Mouse (Mus musculus): ENCODE measurements around the gene Dock9.

GRCm38 (mm10) chr14:121779620-121780019 is 18.0 kb downstream of the Dock9 start:
- no peak for TF ChIP-seq CTCF (IDR thresholded peaks at IDR 0.05; ENCODE audit: control insufficient read depth, insufficient read depth, insufficient read length)
- TF ChIP-seq USF1 (IDR thresholded peaks at IDR 0.05; ENCODE audit: low read depth), result no peak
- TF ChIP-seq MYOD1 (IDR thresholded peaks at IDR 0.05; ENCODE audit: control insufficient read depth, insufficient read length, low read depth), result no peak
- no peak for TF ChIP-seq CEBPB (IDR thresholded peaks at IDR 0.05; ENCODE audit: low read depth)
- TF ChIP-seq MAX (IDR thresholded peaks at IDR 0.05), result no peak

All from C2C12 (cell line).